Mouse (Mus musculus): ENCODE data around the gene Fchsd2. TPM values are rescaled to one million over a fixed set of nuclear protein-coding genes. Genes with fewer than 3 reads are reported as not detected.

Fchsd2 gene
- polyA plus RNA-seq, 1 experiment from 2014 or later: 42.0 TPM

DNA sequence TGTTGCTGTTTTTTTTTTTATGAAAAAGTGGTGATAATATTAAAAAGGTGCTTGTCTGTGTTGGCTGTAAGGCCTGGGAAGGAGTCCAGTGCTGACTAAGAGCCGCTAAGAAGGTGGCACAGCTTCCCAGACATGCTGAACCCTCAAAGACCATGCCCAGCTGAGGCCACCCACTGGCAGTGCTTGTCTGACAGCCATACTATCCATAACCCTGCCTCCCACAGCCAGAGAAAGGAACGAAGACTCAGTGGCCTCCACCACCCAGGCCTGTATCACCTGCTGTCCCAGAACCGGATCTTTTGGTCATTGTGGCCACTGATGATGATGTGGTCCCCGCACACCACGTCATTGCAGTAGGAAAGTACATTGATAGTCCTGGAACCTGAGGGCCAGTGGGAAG is 198.5 kb downstream of the Fchsd2 start:
- Histone ChIP-seq H3K27ac (ENCODE audit: low read length) (no peak overlapping the region), H3K4me3 (ENCODE audit: low read depth, low read length) (no peak overlapping the region), H3K4me2 (ENCODE audit: low read length) (no peak overlapping the region), H3K4me1 (ENCODE audit: control insufficient read depth, insufficient read depth, low read length) (peaks cover 3% of the 10 kb centered on the region), H3K36me3 (ENCODE audit: control insufficient read depth, insufficient read depth, low read length) (no peaks in the 10 kb centered on the region; the same call in 1 of the 2 replicates), H3K9ac (ENCODE audit: low read depth, low read length) (no peak overlapping the region), H3K9me3 (replicated peaks; ENCODE audit: control insufficient read depth, low read length, poor library complexity, severe bottlenecking) (no peaks in the 10 kb centered on the region), H3K27me3 (ENCODE audit: control insufficient read depth, insufficient read depth, low read depth, low read length) (no peaks in the 10 kb centered on the region)
- 82% methylated on average over 5 of the region's 5 CpGs for WGBS
- no peak for ATAC-seq

- no peak for ATAC-seq
- Histone ChIP-seq H3K27me3 (ENCODE audit: control insufficient read depth, insufficient read depth, low read depth, low read length) (no peaks in the 10 kb centered on the region), H3K27ac (ENCODE audit: low read length) (no peak overlapping the region), H3K4me2 (ENCODE audit: low read length) (no peak overlapping the region), H3K4me1 (ENCODE audit: control insufficient read depth, insufficient read depth, low read length) (peaks cover 5% of the 10 kb centered on the region), H3K9ac (ENCODE audit: low read depth, low read length) (no peak overlapping the region), H3K9me3 (replicated peaks; ENCODE audit: control insufficient read depth, low read length, poor library complexity, severe bottlenecking) (no peaks in the 10 kb centered on the region), H3K4me3 (ENCODE audit: low read depth, low read length) (no peak overlapping the region), H3K36me3 (ENCODE audit: control insufficient read depth, insufficient read depth, low read length) (no peaks in the 10 kb centered on the region; the same call in 1 of the 2 replicates)
- 92% methylated on average over 8 of the region's 8 CpGs for WGBS
Observed at GRCm38 (mm10) chr7:101291641-101292040, 199.0 kb downstream of the Fchsd2 start.

DNA sequence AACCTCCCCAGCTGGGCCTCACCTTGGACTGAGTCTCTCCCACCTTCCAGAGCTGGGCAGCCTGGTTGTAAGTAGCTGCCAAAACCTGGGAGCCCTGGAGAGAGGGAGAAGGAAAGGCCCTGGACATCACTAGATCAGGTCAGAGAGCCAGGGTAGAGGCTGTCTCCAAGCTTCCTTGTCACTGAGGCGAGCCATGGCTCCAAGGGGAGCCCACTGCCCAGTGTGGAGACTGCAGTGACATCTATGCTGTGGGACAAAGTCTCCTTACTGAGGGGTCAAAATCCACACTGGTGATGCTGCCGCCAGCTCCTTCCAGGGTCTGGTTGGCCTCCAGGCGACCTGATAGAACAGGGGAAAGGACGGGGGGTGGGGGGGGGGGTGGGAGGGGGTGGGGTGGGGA is 199.4 kb downstream of the Fchsd2 start:
- Histone ChIP-seq H3K9me3 (replicated peaks; ENCODE audit: control insufficient read depth, low read length, poor library complexity, severe bottlenecking) (no peaks in the 10 kb centered on the region), H3K27ac (ENCODE audit: low read length) (no peak overlapping the region), H3K9ac (ENCODE audit: low read depth, low read length) (no peak overlapping the region), H3K4me1 (ENCODE audit: control insufficient read depth, insufficient read depth, low read length) (peaks cover 7% of the 10 kb centered on the region), H3K4me3 (ENCODE audit: low read depth, low read length) (no peak overlapping the region), H3K36me3 (ENCODE audit: control insufficient read depth, insufficient read depth, low read length) (no peaks in the 10 kb centered on the region; the same call in 1 of the 2 replicates), H3K4me2 (ENCODE audit: low read length) (no peak overlapping the region), H3K27me3 (ENCODE audit: control insufficient read depth, insufficient read depth, low read depth, low read length) (no peaks in the 10 kb centered on the region)
- no peak for ATAC-seq
- WGBS: 85% methylated on average over 2 of the region's 4 CpGs

GRCm38 (mm10) chr7:101292696-101293095 is 200.0 kb downstream of the Fchsd2 start:
- Histone ChIP-seq H3K27me3 (ENCODE audit: control insufficient read depth, insufficient read depth, low read depth, low read length) (0 out of 2 replicates have a peak, but pooled peaks cover 1% of the 10 kb centered on the region), H3K27ac (ENCODE audit: low read length) (no peak overlapping the region), H3K9me3 (replicated peaks; ENCODE audit: control insufficient read depth, low read length, poor library complexity, severe bottlenecking) (no peaks in the 10 kb centered on the region), H3K9ac (ENCODE audit: low read depth, low read length) (no peak overlapping the region), H3K4me2 (ENCODE audit: low read length) (no peak overlapping the region), H3K36me3 (ENCODE audit: control insufficient read depth, insufficient read depth, low read length) (no peaks in the 10 kb centered on the region; the same call in 1 of the 2 replicates), H3K4me1 (ENCODE audit: control insufficient read depth, insufficient read depth, low read length) (peaks cover 8% of the 10 kb centered on the region), H3K4me3 (ENCODE audit: low read depth, low read length) (no peak overlapping the region)
- WGBS: 92% methylated on average over 1 of the region's 1 CpGs
- ATAC-seq: no peak

GRCm38 (mm10) chr7:101293138-101293537 is 200.5 kb downstream of the Fchsd2 start:
- no peak for ATAC-seq
- H3K4me1 ChIP-seq (ENCODE audit: control insufficient read depth, insufficient read depth, low read length): peaks cover 8% of the 10 kb centered on the region
- no peak overlapping the region for H3K4me3 ChIP-seq (ENCODE audit: low read depth, low read length)
- H3K9me3 ChIP-seq (replicated peaks; ENCODE audit: control insufficient read depth, low read length, poor library complexity, severe bottlenecking): no peaks in the 10 kb centered on the region
- H3K9ac ChIP-seq (ENCODE audit: low read depth, low read length): no peak overlapping the region
- H3K27ac ChIP-seq (ENCODE audit: low read length): no peak overlapping the region
- no peaks in the 10 kb centered on the region for H3K36me3 ChIP-seq (ENCODE audit: control insufficient read depth, insufficient read depth, low read length)
- no peak overlapping the region for H3K4me2 ChIP-seq (ENCODE audit: low read length)
- WGBS: 65% methylated on average over 4 of the region's 4 CpGs
- H3K27me3 ChIP-seq (ENCODE audit: control insufficient read depth, insufficient read depth, low read depth, low read length): peaks cover 6% of the 10 kb centered on the region; the same call in 1 of the 2 replicates

GRCm38 (mm10) chr7:101293611-101294010 is 200.9 kb downstream of the Fchsd2 start:
- H3K27me3 ChIP-seq (ENCODE audit: control insufficient read depth, insufficient read depth, low read depth, low read length): peaks cover 7% of the 10 kb centered on the region; the same call in 1 of the 2 replicates
- no peaks in the 10 kb centered on the region for H3K9me3 ChIP-seq (replicated peaks; ENCODE audit: control insufficient read depth, low read length, poor library complexity, severe bottlenecking)
- H3K4me1 ChIP-seq (ENCODE audit: control insufficient read depth, insufficient read depth, low read length): peaks cover 8% of the 10 kb centered on the region
- no peak overlapping the region for H3K4me3 ChIP-seq (ENCODE audit: low read depth, low read length)
- H3K4me2 ChIP-seq (ENCODE audit: low read length): no peak overlapping the region
- H3K9ac ChIP-seq (ENCODE audit: low read depth, low read length): no peak overlapping the region
- 53% methylated on average over 4 of the region's 4 CpGs for WGBS
- H3K36me3 ChIP-seq (ENCODE audit: control insufficient read depth, insufficient read depth, low read length): no peaks in the 10 kb centered on the region
- ATAC-seq: no peak
- no peak overlapping the region for H3K27ac ChIP-seq (ENCODE audit: low read length)

DNA sequence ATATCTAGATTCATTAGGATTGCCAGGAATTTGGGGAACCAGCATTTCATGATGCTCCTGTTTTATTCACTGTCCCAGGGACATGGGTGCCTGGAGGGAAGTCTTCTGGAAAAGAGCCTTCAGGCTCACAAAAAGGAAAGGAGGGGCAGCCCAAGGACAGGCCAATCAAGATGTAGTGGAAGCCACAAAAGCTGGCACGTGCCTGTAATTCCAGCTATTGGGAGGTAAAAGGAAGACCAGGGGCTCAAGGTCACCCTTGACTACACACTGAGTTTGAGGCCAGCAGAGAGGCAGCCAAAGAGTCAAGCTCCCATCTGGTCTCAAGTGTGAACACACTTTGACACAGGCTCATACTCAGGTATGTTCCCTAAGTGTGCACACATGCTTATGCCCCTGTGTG is 202.8 kb downstream of the Fchsd2 start:
- 62% methylated on average over 1 of the region's 1 CpGs for WGBS
- Histone ChIP-seq H3K36me3 (ENCODE audit: control insufficient read depth, insufficient read depth, low read length) (no peaks in the 10 kb centered on the region), H3K4me2 (ENCODE audit: low read length) (no peak overlapping the region), H3K27me3 (ENCODE audit: control insufficient read depth, insufficient read depth, low read depth, low read length) (peaks cover 7% of the 10 kb centered on the region; the same call in 1 of the 2 replicates), H3K9ac (ENCODE audit: low read depth, low read length) (no peak overlapping the region), H3K4me3 (ENCODE audit: low read depth, low read length) (no peak overlapping the region), H3K9me3 (replicated peaks; ENCODE audit: control insufficient read depth, low read length, poor library complexity, severe bottlenecking) (no peaks in the 10 kb centered on the region), H3K4me1 (ENCODE audit: control insufficient read depth, insufficient read depth, low read length) (peaks cover 8% of the 10 kb centered on the region), H3K27ac (ENCODE audit: low read length) (no peak overlapping the region)
- no peak for ATAC-seq

DNA sequence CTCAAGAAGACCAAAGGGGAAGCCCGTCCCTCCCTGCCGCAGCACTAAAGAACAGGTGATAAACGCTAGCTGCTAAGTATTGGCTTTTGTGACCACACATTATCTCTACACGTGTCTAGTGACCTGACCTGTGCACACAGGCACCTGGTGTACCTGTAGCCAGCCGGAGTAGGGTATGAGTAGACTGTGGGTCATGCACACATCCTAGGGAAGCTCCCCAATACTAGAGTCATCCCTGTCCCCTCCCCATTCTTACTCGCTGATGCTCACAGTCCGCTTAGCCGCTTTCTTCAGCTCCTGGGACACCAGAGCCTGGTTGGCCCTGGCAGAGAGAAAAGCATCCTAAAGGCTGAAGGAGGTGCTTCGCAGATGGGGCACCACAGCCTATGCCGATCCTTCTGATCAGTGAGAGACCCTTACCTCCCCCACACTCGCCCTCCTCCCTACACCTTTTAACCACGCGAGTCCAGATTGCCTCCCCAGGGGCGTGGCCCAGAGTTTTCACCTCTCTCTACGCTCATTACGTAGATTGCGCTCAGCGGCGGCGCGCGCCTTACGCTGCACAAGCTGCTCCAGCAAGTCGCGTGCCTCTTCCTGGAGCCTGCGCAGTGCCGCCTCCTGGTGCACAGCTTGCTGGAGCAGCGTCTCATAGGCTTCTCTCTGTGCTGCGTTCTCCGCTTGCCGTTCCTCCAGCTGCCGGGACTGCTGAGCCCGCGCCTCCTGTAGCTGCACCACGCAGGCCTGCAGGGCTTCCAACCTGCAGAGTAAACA is 203.8 kb downstream of the Fchsd2 start:
- peaks cover 15% of the 10 kb centered on the region for H3K4me1 ChIP-seq (ENCODE audit: control insufficient read depth, insufficient read depth, low read length)
- peaks cover 7% of the 10 kb centered on the region; the same call in 1 of the 2 replicates for H3K27me3 ChIP-seq (ENCODE audit: control insufficient read depth, insufficient read depth, low read depth, low read length)
- H3K4me3 ChIP-seq (ENCODE audit: low read depth, low read length): peak overlapping the region; percentile 42
- WGBS: 11% methylated on average over 35 of the region's 35 CpGs
- no peaks in the 10 kb centered on the region for H3K9me3 ChIP-seq (replicated peaks; ENCODE audit: control insufficient read depth, low read length, poor library complexity, severe bottlenecking)
- peak overlapping the region; percentile 77 for H3K4me2 ChIP-seq (ENCODE audit: low read length)
- no peaks in the 10 kb centered on the region for H3K36me3 ChIP-seq (ENCODE audit: control insufficient read depth, insufficient read depth, low read length)
- H3K27ac ChIP-seq (ENCODE audit: low read length): peak overlapping the region; percentile 53
- H3K9ac ChIP-seq (ENCODE audit: low read depth, low read length): peak overlapping the region; percentile 57
- peak; percentile 91 for ATAC-seq

- ATAC-seq: peak; percentile 52; the same call in 1 of the 2 replicates
Observed at GRCm38 (mm10) chr7:101297023-101297405, 204.4 kb downstream of the Fchsd2 start.

More at GRCm38 (mm10) chr7:101297023-101297405, 204.4 kb downstream of the Fchsd2 start:
- Histone ChIP-seq H3K4me3 (ENCODE audit: low read depth, low read length) (peak overlapping the region; percentile 42), H3K27ac (ENCODE audit: low read length) (peak overlapping the region; percentile 53), H3K9ac (ENCODE audit: low read depth, low read length) (peak overlapping the region; percentile 57), H3K4me2 (ENCODE audit: low read length) (peak overlapping the region; percentile 77), H3K27me3 (ENCODE audit: control insufficient read depth, insufficient read depth, low read depth, low read length) (peaks cover 7% of the 10 kb centered on the region; the same call in 1 of the 2 replicates), H3K9me3 (replicated peaks; ENCODE audit: control insufficient read depth, low read length, poor library complexity, severe bottlenecking) (no peaks in the 10 kb centered on the region), H3K36me3 (ENCODE audit: control insufficient read depth, insufficient read depth, low read length) (no peaks in the 10 kb centered on the region), H3K4me1 (ENCODE audit: control insufficient read depth, insufficient read depth, low read length) (peaks cover 15% of the 10 kb centered on the region)
- WGBS: 17% methylated on average over 8 of the region's 8 CpGs
